Mouse (Mus musculus): Measurements from ENCODE around the gene Fzd7. TPM values are rescaled to one million over a fixed set of nuclear protein-coding genes. Genes with fewer than 3 reads are reported as not detected.

Gene Fzd7
- total and polyA plus RNA-seq, 3 experiments, result 4.0 to 10.1 (median 4.8) TPM

GRCm38 (mm10) chr1:59511566-59512270 is 29.5 kb downstream of the Fzd7 start:
- no peaks in the 10 kb centered on the region for H3K79me2 ChIP-seq (replicated peaks; ENCODE audit: control insufficient read depth, extremely low read depth, insufficient read depth, poor library complexity, severe bottlenecking)
- H3K27ac ChIP-seq (ENCODE audit: insufficient read depth, low read depth), result no peak overlapping the region
- dilution Hi-C loops (cut with MboI; ENCODE audit: extremely low pct_ligation_motif_present, extremely low pct_unique_long_range_greater_than_20kb, low sequenced_read_pairs), result no loop called here
- no peak for TF ChIP-seq USF1 (IDR thresholded peaks at IDR 0.05; ENCODE audit: low read depth, low read length)
- TF ChIP-seq MAX (IDR thresholded peaks at IDR 0.05; ENCODE audit: low read length), result no peak
- TF ChIP-seq TCF12 (IDR thresholded peaks at IDR 0.05; ENCODE audit: low read depth, low read length), result no peak
- TF ChIP-seq ETS1 (conservative IDR thresholded peaks at IDR 0.05; ENCODE audit: low read depth, low read length), result no peak
- no peak for TF ChIP-seq POLR2A (IDR thresholded peaks at IDR 0.05; ENCODE audit: low read depth, low read length)
- TF ChIP-seq NELFE (IDR thresholded peaks at IDR 0.05; ENCODE audit: low read depth, low read length), result no peak
- no peak for TF ChIP-seq RCOR1 (conservative IDR thresholded peaks at IDR 0.05; ENCODE audit: low read depth, low read length)
- TF ChIP-seq MAFK (IDR thresholded peaks at IDR 0.05; ENCODE audit: insufficient replicate concordance, low read length), result no peak
- TF ChIP-seq CHD1 (IDR thresholded peaks at IDR 0.05; ENCODE audit: low read depth, low read length), result no peak
- TF ChIP-seq MAZ (IDR thresholded peaks at IDR 0.05; ENCODE audit: low read depth, low read length), result no peak
- no peak for TF ChIP-seq ZNF384 (IDR thresholded peaks at IDR 0.05; ENCODE audit: low read depth, low read length)
- TF ChIP-seq ELF1 (IDR thresholded peaks at IDR 0.05; ENCODE audit: low read depth, low read length), result no peak
- no peak for TF ChIP-seq POLR2AphosphoS2 (IDR thresholded peaks at IDR 0.05; ENCODE audit: low read depth, low read length)
- TF ChIP-seq SMC3 (IDR thresholded peaks at IDR 0.05; ENCODE audit: low read depth, low read length), result no peak
- TF ChIP-seq EP300 (IDR thresholded peaks at IDR 0.05; ENCODE audit: low read length), result no peak
- TF ChIP-seq TBP (conservative IDR thresholded peaks at IDR 0.05; ENCODE audit: low read depth, low read length), result no peak
- TF ChIP-seq IRF4 (IDR thresholded peaks at IDR 0.05; ENCODE audit: low read depth, low read length), result no peak
- TF ChIP-seq ZMIZ1 (IDR thresholded peaks at IDR 0.05; ENCODE audit: low read depth, low read length), result no peak
- no peak for TF ChIP-seq CHD2 (IDR thresholded peaks at IDR 0.05; ENCODE audit: low read length)
- DNase-seq (ENCODE audit: extremely low read depth), result no peak
- H3K9me3 ChIP-seq (replicated peaks; ENCODE audit: low read length), result no peaks in the 10 kb centered on the region
- H3K27me3 ChIP-seq (replicated peaks), result no peaks in the 10 kb centered on the region
- no peaks in the 10 kb centered on the region for H3K36me3 ChIP-seq (replicated peaks in 1 of 2; ENCODE audit: control insufficient read depth in 1 of 2, insufficient read depth in 1 of 2, low read length in 1 of 2)
- no peak overlapping the region for H3K9ac ChIP-seq (ENCODE audit: insufficient read depth, low read depth)
- H3K4me2 ChIP-seq (ENCODE audit: insufficient read depth, low read depth, poor library complexity, severe bottlenecking), result no peak overlapping the region
- in situ Hi-C loops (cut with MboI; ENCODE audit: low pct_ligation_motif_present, low pct_unique_long_range_greater_than_20kb, low sequenced_read_pairs), result no loop called here
- H3K4me1 ChIP-seq (ENCODE audit: control insufficient read depth in 1 of 2, insufficient read depth in 2 of 2), result no peaks in the 10 kb centered on the region
- H3K4me3 ChIP-seq (replicated peaks in 1 of 3; ENCODE audit: low read depth in 2 of 3, low read length in 2 of 3, poor library complexity in 1 of 3), result no peak overlapping the region

DNA sequence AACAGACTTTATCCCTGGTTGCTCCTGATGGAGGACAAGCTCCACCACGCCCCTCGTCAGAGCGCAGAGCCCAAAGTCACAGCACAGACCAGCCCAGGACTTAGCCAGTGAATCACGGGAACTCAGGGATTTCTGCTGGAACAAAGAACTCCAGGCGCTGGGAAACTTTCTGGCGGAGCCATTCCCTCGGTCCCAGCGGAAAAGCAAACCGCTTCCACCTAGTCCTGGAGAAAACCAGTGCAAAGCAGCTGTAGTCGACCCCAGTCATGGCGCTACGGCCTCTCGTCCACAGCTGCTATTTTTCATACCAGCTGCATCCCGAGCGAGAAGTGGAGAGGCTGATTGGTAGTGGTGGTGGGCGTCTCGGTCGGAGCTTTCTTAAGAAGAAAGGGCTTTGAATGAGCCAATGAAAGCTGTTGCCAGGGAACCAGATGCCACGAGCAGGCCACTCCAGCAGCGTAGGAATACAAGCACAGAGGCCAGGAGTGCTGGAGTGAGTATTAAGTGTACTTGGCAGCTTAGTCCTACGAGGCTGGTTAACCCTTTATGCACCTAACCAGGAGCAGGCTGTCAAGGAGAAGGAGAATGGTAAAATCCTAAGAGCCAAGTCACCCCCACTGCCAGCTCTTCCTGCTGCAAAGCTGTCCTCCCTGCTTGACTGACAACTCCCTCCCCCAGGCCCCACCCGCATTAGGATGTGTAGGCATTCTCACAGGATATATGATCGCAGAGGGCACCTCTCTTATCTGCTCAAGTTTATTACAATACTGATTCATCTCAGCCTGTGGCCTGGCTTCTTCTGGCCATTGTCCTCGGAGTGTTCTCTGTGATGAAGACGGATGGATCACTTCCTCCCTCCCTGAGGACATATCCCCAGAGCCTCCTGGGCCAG is 34.0 kb downstream of the Fzd7 start, which contains the start of gene Gm973:
TSS of gene Gm973 (plus strand) at position 239 of the 892 bp plus-strand sequence.
- Histone ChIP-seq H3K9ac (ENCODE audit: insufficient read depth, low read depth) (no peak within 1 kb of the TSS), H3K4me2 (ENCODE audit: insufficient read depth, low read depth, poor library complexity, severe bottlenecking) (no peak within 1 kb of the TSS), H3K4me3 (replicated peaks in 1 of 3; ENCODE audit: low read depth in 2 of 3, low read length in 2 of 3, poor library complexity in 1 of 3) (no peak within 1 kb of the TSS), H3K79me2 (replicated peaks; ENCODE audit: control insufficient read depth, extremely low read depth, insufficient read depth, poor library complexity, severe bottlenecking) (no peaks in the 10 kb centered on the region), H3K4me1 (ENCODE audit: control insufficient read depth in 1 of 2, insufficient read depth in 2 of 2) (no peaks in the 10 kb centered on the region), H3K9me3 (replicated peaks; ENCODE audit: low read length) (no peaks in the 10 kb centered on the region), H3K27me3 (replicated peaks) (no peaks in the 10 kb centered on the region), H3K36me3 (replicated peaks in 1 of 2; ENCODE audit: control insufficient read depth in 1 of 2, insufficient read depth in 1 of 2, low read length in 1 of 2) (no peaks in the 10 kb centered on the region), H3K27ac (ENCODE audit: insufficient read depth, low read depth) (no peak within 1 kb of the TSS)
- TF ChIP-seq SMC3 (IDR thresholded peaks at IDR 0.05; ENCODE audit: low read depth, low read length) (no peak), JUND (conservative IDR thresholded peaks at IDR 0.05; ENCODE audit: low read depth, low read length) (no peak), E2F4 (IDR thresholded peaks at IDR 0.05; ENCODE audit: insufficient replicate concordance, low read depth, low read length) (no peak), ZKSCAN1 (IDR thresholded peaks at IDR 0.05; ENCODE audit: borderline replicate concordance, low read depth, low read length) (no peak), NELFE (IDR thresholded peaks at IDR 0.05; ENCODE audit: low read depth, low read length) (no peak), MYC (IDR thresholded peaks at IDR 0.05; ENCODE audit: low read depth, low read length) (no peak), MEF2A (IDR thresholded peaks at IDR 0.05; ENCODE audit: borderline replicate concordance, low read depth, low read length) (no peak), ZMIZ1 (IDR thresholded peaks at IDR 0.05; ENCODE audit: low read depth, low read length) (no peak), EP300 (IDR thresholded peaks at IDR 0.05; ENCODE audit: low read length) (no peak), ETS1 (conservative IDR thresholded peaks at IDR 0.05; ENCODE audit: low read depth, low read length) (no peak), TBP (conservative IDR thresholded peaks at IDR 0.05; ENCODE audit: low read depth, low read length) (no peak), MAZ (IDR thresholded peaks at IDR 0.05; ENCODE audit: low read depth, low read length) (no peak), TCF12 (IDR thresholded peaks at IDR 0.05; ENCODE audit: low read depth, low read length) (no peak), POLR2AphosphoS2 (IDR thresholded peaks at IDR 0.05; ENCODE audit: low read depth, low read length) (no peak), USF1 (IDR thresholded peaks at IDR 0.05; ENCODE audit: low read depth, low read length) (no peak)
- dilution Hi-C loops (cut with MboI; ENCODE audit: extremely low pct_ligation_motif_present, extremely low pct_unique_long_range_greater_than_20kb, low sequenced_read_pairs), result no loop called here
- DNase-seq (ENCODE audit: extremely low read depth), result no peak
- in situ Hi-C loops (cut with MboI; ENCODE audit: low pct_ligation_motif_present, low pct_unique_long_range_greater_than_20kb, low sequenced_read_pairs), result no loop called here
